Mouse (Mus musculus): ENCODE data around the gene Olfr191.
"Not testable (repeated sequence)": the region's sequence is repeated elsewhere in the genome, so short reads cannot be mapped to it uniquely, and the experiment has no call there.

The Olfr191 gene

GRCm38 (mm10) chr16:59089722-59090121, at the start of gene Olfr191:
Gene Olfr191, minus strand, starts transcription at chr16:59089822.
- DNase-seq, result not testable (repeated sequence)

GRCm38 (mm10) chr16:59130740-59131139, 41.1 kb upstream of the Olfr191 start:
- no peak for DNase-seq

GRCm38 (mm10) chr16:59120969-59121368, 31.3 kb upstream of the Olfr191 start, which contains the start of gene Olfr194:
Gene Olfr194, minus strand, starts transcription at chr16:59121069.
- DNase-seq, result no peak

GRCm38 (mm10) chr16:59111781-59112180, 22.2 kb upstream of the Olfr191 start, which contains the start of gene Olfr193:
Gene Olfr193, minus strand, starts transcription at chr16:59111881.
- no peak for DNase-seq

- DNase-seq, result not testable (repeated sequence)
Observed at GRCm38 (mm10) chr16:59108522-59108921, 18.9 kb upstream of the Olfr191 start.

GRCm38 (mm10) chr16:59105312-59105711, 15.7 kb upstream of the Olfr191 start:
- DNase-seq, result no peak

- DNase-seq, result not testable (repeated sequence)
Observed at GRCm38 (mm10) chr16:59081113-59081512, 8.5 kb downstream of the Olfr191 start.

- DNase-seq, result no peak
Observed at GRCm38 (mm10) chr16:59077905-59078304, 11.7 kb downstream of the Olfr191 start, which contains the start of gene Olfr190. Gene Olfr190, minus strand, starts transcription at chr16:59078005.

GRCm38 (mm10) chr16:59073520-59073919, 16.1 kb downstream of the Olfr191 start:
- DNase-seq, result no peak

GRCm38 (mm10) chr16:59071755-59072154, 17.9 kb downstream of the Olfr191 start:
- DNase-seq, result no peak

- not testable (repeated sequence) for DNase-seq
Observed at GRCm38 (mm10) chr16:59062411-59062810, 27.2 kb downstream of the Olfr191 start.

GRCm38 (mm10) chr16:59049286-59049685, 40.3 kb downstream of the Olfr191 start:
- DNase-seq, result not testable (repeated sequence)

- DNase-seq, result no peak
Observed at GRCm38 (mm10) chr16:59048860-59049259, 40.8 kb downstream of the Olfr191 start.

GRCm38 (mm10) chr16:59047579-59047978, 42.0 kb downstream of the Olfr191 start:
- DNase-seq, result no peak

- no peak for DNase-seq
Observed at GRCm38 (mm10) chr16:59045835-59046234, 43.8 kb downstream of the Olfr191 start.

GRCm38 (mm10) chr16:59039710-59040109, 49.9 kb downstream of the Olfr191 start, which contains the start of gene Olfr187:
Gene Olfr187, minus strand, starts transcription at chr16:59039767.
- DNase-seq, result no peak

Measured in cerebellum, adult 9-11 months (tissue).